Mouse (Mus musculus): Measurements from ENCODE around the gene Adipor2. TPM values are rescaled to one million over a fixed set of nuclear protein-coding genes. Genes with fewer than 3 reads are reported as not detected.

The Adipor2 gene
- polyA plus RNA-seq, 1 experiment from 2014 or later = 58.7 TPM

DNA sequence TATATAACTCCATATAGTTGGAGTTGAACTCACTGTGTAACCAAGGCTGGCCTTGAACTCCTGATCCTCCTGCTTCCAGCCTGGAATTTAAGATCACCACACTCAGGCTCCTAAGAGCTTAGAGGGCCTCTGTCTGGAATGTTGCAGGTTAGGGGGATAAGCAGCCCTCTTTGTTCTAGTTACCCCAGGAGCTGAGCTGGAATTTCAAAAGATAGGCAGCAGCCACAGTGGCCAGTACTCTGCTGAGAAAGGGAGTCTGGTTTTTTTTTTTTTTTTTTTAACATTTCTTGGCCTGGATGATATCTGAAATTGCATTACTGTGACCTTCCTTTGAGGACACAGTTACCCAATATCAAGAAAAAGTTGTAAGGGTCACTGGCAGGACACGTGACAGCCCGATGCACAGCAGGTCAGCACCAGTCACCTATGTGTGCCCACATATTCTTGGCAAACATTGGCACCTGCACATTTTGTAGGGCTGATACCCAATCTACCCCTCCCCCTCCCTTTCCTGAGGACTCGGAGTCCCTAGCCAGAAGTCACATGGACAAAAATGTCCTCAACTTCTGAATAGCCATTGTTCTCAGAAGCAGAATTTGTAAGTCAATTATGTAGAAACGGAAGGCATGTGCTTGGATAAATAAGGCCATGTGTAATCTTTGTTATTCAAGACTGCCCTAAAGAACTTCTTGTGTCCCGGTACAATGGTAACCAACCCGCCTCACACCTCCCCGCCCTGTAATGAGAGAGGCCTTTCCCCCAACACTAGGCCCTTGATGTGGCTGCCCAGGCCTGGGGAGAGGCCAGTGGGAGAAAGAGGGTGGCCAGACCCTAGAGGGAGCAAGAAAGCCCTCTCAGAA lies 1.1 kb upstream of the Adipor2 start:
- ATAC-seq (ENCODE audit: insufficient read depth, low FRiP score, low read depth) = 0 out of 2 replicates have a peak, but pooled peaks have one; percentile 37
- Histone ChIP-seq H3K9me3 (no peaks in the 10 kb centered on the region), H3K27me3 (replicated peaks) (no peaks in the 10 kb centered on the region), H3K36me3 (no peaks in the 10 kb centered on the region), H3K4me3 (replicated peaks) (no peak overlapping the region), H3K4me1 (peaks cover 10% of the 10 kb centered on the region; the same call in 1 of the 2 replicates), H3K9ac (no peak overlapping the region), H3K4me2 (no peak overlapping the region), H3K27ac (peak overlapping the region; percentile 67)
- 50% methylated on average over 7 of the region's 7 CpGs for WGBS

DNA sequence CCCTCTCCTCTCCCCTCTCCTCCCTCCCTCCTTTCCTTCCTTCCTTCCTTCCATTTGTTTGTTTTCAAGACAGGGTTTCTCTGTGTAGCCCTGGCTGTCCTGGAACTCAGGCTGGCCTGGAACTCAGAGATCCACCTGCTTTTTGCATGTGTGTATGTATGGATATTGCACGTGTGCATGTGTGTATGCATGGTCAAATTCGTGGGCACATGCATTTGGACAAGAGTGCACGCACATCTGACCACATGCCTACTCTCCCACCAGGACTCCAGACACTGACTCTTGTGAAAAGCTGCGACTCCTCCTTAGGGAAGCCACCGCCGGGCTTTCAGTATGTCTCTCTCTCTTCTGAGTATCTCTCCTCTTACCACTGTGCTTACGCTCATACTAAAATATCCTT lies 317 bp upstream of the Adipor2 start:
- no peak for ATAC-seq (ENCODE audit: insufficient read depth, low FRiP score, low read depth)
- no peaks in the 10 kb centered on the region for H3K36me3 ChIP-seq
- H3K4me2 ChIP-seq = no peak overlapping the region
- H3K9me3 ChIP-seq = no peaks in the 10 kb centered on the region
- H3K4me3 ChIP-seq (replicated peaks) = no peak overlapping the region
- peaks cover 10% of the 10 kb centered on the region; the same call in 1 of the 2 replicates for H3K4me1 ChIP-seq
- H3K27me3 ChIP-seq (replicated peaks) = no peaks in the 10 kb centered on the region
- no peak overlapping the region for H3K9ac ChIP-seq
- WGBS = 61% methylated on average over 7 of the region's 7 CpGs
- H3K27ac ChIP-seq = peak overlapping the region; percentile 35; the same call in 1 of the 2 replicates

DNA sequence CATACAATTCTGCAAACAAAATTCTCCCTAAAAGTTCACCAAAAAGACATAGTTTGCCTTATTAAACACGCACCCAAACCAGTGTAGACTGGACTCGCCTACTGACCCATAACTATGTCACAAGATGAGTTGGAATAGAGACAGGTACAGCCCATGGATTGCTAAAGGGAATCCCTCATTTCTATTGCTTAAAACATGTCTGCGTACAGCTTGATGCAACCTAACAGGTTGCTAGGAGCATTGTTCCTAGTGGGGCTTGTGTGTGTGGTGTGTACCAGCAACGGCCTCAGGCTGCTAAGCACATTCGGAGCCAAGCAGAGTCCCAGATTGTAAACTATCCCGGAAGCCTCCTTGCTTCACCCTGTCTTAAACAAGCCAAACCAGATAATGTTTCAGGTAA lies 861 bp downstream of the Adipor2 start:
- no peak overlapping the region for H3K4me2 ChIP-seq
- H3K4me1 ChIP-seq = peaks cover 10% of the 10 kb centered on the region; the same call in 1 of the 2 replicates
- ATAC-seq (ENCODE audit: insufficient read depth, low FRiP score, low read depth) = no peak
- H3K9me3 ChIP-seq = no peaks in the 10 kb centered on the region
- H3K4me3 ChIP-seq (replicated peaks) = no peak overlapping the region; the same call in 1 of the 2 replicates
- H3K27ac ChIP-seq = no peak overlapping the region
- H3K27me3 ChIP-seq (replicated peaks) = no peaks in the 10 kb centered on the region
- 61% methylated on average over 6 of the region's 6 CpGs for WGBS
- no peaks in the 10 kb centered on the region for H3K36me3 ChIP-seq
- H3K9ac ChIP-seq = no peak overlapping the region

DNA sequence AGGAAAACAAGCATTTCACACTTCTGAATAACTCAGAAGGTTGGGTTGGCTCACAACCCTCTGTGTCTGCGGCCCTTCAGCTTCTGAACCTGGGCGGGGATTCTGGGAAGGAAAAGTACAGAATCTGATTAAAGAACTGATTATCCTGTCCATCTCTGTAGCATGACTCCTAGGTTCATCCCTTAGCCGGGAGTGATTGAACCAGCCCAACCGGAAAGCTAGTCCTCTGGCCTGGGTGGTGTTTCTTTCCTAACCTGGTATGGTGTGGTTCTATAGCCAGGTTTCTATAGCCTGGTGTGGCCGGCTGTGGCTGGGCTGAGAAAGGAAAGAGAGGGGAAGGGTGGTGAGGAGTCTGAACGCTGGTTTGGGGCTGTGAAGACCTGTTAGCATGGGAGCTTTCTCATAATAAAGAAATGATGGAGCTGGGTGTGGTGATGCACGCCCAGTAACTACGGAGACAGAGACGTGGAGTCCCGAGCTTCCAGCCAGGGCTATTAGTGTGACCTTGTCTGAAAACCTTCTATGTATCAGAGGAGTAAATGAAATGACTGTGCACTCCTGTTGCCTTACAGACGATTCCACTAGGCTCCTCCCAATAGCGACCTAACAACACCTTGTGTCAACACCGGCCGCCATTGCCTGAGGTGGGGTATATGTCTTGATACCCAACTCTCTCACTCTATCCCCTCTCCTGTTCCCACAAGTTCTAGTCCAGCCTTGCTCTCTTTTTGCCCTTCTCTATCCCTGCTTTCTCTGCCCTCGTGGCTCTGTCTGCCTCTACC lies 3.1 kb downstream of the Adipor2 start:
- ATAC-seq (ENCODE audit: insufficient read depth, low FRiP score, low read depth) = no peak
- H3K36me3 ChIP-seq = no peaks in the 10 kb centered on the region
- H3K9ac ChIP-seq = no peak overlapping the region
- H3K27me3 ChIP-seq (replicated peaks) = no peaks in the 10 kb centered on the region
- H3K27ac ChIP-seq = no peak overlapping the region
- 73% methylated on average over 15 of the region's 15 CpGs for WGBS
- no peak overlapping the region for H3K4me2 ChIP-seq
- peaks cover 10% of the 10 kb centered on the region; the same call in 1 of the 2 replicates for H3K4me1 ChIP-seq
- no peaks in the 10 kb centered on the region for H3K9me3 ChIP-seq
- H3K4me3 ChIP-seq (replicated peaks) = no peak overlapping the region

DNA sequence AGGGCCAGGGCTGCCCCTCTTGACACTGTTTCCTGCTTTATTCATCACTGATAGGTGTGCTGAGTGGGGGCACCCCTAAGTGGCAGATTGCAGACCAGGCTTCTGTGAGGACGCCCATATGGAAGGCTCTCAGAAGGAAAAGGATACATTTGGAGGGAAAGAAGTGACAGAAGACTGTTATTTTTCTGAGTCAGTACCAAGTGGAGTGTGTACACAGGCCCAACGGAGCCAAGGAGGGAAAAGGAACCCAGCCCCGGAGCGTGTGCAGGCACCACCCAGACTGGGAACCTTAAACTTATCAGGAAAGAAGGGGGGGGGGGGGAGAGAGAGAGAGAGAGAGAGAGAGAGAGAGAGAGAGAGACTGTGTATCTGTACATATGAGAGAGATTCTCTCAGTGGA lies 4.9 kb downstream of the Adipor2 start:
- no peaks in the 10 kb centered on the region for H3K27me3 ChIP-seq (replicated peaks)
- H3K27ac ChIP-seq = no peak overlapping the region
- 0 out of 2 replicates have a peak, but pooled peaks cover 4% of the 10 kb centered on the region for H3K4me1 ChIP-seq
- H3K9me3 ChIP-seq = no peaks in the 10 kb centered on the region
- no peak overlapping the region for H3K9ac ChIP-seq
- H3K4me2 ChIP-seq = no peak overlapping the region
- no peak for ATAC-seq (ENCODE audit: insufficient read depth, low FRiP score, low read depth)
- WGBS = 81% methylated on average over 4 of the region's 4 CpGs
- no peaks in the 10 kb centered on the region for H3K36me3 ChIP-seq
- no peak overlapping the region for H3K4me3 ChIP-seq (replicated peaks)

DNA sequence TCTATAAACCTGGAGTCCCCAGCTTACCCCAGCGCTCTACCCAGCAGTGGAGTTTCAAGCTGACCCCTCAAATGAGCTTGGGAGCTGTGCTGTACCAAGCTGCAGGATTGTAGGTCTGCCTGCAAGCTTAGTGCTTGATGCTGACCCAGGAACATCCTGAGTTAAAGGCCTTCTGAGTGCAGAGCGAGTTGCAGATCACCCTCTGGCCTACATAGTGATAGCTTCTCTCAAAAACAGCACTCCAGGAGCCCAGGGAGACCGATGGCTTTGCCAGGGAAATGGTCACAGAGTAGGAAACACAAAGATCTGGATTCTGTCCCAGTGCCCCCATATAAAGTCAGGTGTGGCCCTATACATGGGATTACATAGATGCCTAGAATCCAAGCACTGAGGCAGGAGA lies 6.0 kb downstream of the Adipor2 start:
- H3K4me2 ChIP-seq = no peak overlapping the region
- H3K36me3 ChIP-seq = no peaks in the 10 kb centered on the region
- no peak overlapping the region for H3K4me3 ChIP-seq (replicated peaks)
- no peaks in the 10 kb centered on the region for H3K4me1 ChIP-seq
- H3K9ac ChIP-seq = no peak overlapping the region
- no peaks in the 10 kb centered on the region for H3K27me3 ChIP-seq (replicated peaks)
- no peak for ATAC-seq (ENCODE audit: insufficient read depth, low FRiP score, low read depth)
- H3K27ac ChIP-seq = no peak overlapping the region
- WGBS = 86% methylated on average over 3 of the region's 3 CpGs
- H3K9me3 ChIP-seq = no peaks in the 10 kb centered on the region

DNA sequence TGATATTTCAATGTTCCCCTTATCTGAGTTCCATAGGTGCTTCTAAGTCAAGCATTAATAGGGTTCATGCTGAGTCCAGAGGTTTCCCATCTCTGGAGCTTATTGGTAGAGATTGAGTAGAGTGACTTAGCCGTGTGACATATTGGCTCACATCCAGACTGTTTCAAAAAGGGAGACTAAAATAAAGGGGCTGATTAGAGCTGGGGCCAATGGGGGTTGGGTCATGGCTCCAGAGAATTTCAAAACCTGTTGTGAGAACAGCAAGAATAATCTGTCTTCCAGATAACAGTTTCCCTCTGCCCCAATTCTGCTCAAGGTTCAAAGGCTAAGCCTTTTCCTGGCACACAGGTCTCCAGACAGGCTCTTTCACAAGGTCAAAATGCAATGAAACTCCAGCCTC lies 7.7 kb downstream of the Adipor2 start:
- H3K27ac ChIP-seq = no peak overlapping the region
- no peaks in the 10 kb centered on the region for H3K9me3 ChIP-seq
- H3K27me3 ChIP-seq (replicated peaks) = no peaks in the 10 kb centered on the region
- WGBS = 40% methylated on average over 1 of the region's 1 CpGs
- no peaks in the 10 kb centered on the region for H3K4me1 ChIP-seq
- no peak overlapping the region for H3K4me3 ChIP-seq (replicated peaks)
- no peak overlapping the region for H3K4me2 ChIP-seq
- H3K36me3 ChIP-seq = no peaks in the 10 kb centered on the region
- peak; percentile 76 for ATAC-seq (ENCODE audit: insufficient read depth, low FRiP score, low read depth)
- no peak overlapping the region for H3K9ac ChIP-seq

DNA sequence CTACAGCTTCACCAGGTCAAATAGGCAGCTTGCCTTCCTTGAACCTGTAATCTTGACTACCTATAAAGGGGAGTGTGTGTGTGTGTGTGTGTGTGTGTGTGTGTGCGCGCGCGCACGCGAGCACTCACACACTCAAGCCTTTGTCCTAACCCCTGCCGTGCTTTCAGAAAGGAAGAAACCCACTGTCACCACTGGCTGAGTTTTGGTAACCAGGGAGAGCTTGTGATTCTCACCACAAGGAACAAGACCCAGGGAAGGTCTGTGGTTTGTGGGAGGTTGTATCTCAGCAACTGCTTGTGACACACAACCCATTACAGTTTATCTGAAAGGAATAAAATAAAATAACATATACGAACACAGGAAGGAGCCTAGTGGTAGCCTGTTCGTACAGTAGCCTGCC lies 8.9 kb downstream of the Adipor2 start:
- 65% methylated on average over 9 of the region's 9 CpGs for WGBS
- no peaks in the 10 kb centered on the region for H3K36me3 ChIP-seq
- no peaks in the 10 kb centered on the region for H3K9me3 ChIP-seq
- ATAC-seq (ENCODE audit: insufficient read depth, low FRiP score, low read depth) = no peak
- no peaks in the 10 kb centered on the region for H3K4me1 ChIP-seq
- H3K27me3 ChIP-seq (replicated peaks) = no peaks in the 10 kb centered on the region
- no peak overlapping the region for H3K4me2 ChIP-seq
- no peak overlapping the region for H3K27ac ChIP-seq
- H3K4me3 ChIP-seq (replicated peaks) = no peak overlapping the region
- H3K9ac ChIP-seq = no peak overlapping the region

DNA sequence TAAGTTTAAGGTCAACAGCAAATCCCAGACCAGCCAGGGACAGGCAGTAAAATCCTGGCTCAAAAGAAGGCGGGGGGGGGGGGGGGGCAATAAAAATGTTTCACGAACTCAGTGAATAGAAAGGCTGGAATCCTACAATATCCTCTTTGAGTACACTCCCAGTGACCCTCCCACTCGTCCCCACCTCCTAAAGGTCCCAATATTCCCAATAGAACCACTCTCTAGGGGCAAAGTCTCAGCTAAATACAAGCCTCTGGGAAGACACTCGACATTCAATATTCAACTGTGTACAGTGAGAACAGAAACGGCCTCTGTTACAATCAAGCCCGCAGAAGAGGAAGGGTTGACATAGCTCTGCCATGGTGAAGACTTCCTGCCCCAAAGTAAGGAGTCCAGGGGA lies 9.7 kb downstream of the Adipor2 start:
- Histone ChIP-seq H3K27me3 (replicated peaks) (no peaks in the 10 kb centered on the region), H3K27ac (no peak overlapping the region), H3K4me1 (no peaks in the 10 kb centered on the region), H3K9me3 (no peaks in the 10 kb centered on the region), H3K9ac (no peak overlapping the region), H3K4me2 (no peak overlapping the region), H3K36me3 (no peaks in the 10 kb centered on the region), H3K4me3 (replicated peaks) (no peak overlapping the region)
- 57% methylated on average over 6 of the region's 6 CpGs for WGBS
- no peak for ATAC-seq (ENCODE audit: insufficient read depth, low FRiP score, low read depth)

DNA sequence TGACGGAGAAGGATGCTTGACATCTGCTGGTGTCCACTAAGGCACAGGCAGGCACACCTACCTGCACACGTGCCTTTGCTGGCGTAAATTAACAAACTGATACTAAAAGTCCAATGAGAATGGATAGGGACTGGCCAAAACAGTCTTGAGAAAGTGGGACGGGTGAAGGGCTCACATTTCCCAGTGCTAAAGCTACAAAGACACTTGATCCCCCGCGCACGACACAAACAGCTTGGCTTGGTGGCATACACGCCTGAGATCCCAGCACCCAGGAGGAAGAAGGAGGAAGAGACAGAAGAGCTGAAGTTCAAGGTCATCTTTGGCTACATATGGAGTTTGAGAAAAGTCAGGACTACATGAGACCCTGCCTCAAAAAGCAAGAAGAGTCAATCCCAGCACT lies 11.0 kb downstream of the Adipor2 start:
- H3K9me3 ChIP-seq = no peaks in the 10 kb centered on the region
- no peaks in the 10 kb centered on the region for H3K27me3 ChIP-seq (replicated peaks)
- H3K36me3 ChIP-seq = no peaks in the 10 kb centered on the region
- no peak overlapping the region for H3K4me2 ChIP-seq
- WGBS = 82% methylated on average over 8 of the region's 8 CpGs
- H3K4me3 ChIP-seq (replicated peaks) = no peak overlapping the region
- no peak overlapping the region for H3K27ac ChIP-seq
- no peak overlapping the region for H3K9ac ChIP-seq
- no peaks in the 10 kb centered on the region for H3K4me1 ChIP-seq
- no peak for ATAC-seq (ENCODE audit: insufficient read depth, low FRiP score, low read depth)

DNA sequence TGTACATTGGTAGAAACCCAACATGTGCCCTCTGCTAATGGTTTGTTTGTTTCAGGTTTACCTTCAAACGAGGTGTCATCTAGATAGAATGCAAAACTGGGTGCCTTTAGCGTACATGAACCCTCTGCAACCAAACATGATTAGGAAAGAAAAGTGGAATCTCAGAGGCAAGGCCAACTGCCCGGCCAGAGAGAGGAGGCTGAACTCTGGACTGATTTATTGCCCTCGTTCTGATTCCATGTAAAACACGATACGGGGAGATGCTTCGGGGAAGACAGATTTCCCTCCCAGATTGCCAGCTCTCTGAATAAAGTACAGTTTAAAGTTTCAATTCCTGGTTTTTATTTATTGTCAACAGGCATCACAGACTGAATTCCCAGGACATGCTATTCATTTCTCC lies 12.2 kb downstream of the Adipor2 start:
- no peak overlapping the region for H3K4me3 ChIP-seq (replicated peaks)
- ATAC-seq (ENCODE audit: insufficient read depth, low FRiP score, low read depth) = no peak
- no peaks in the 10 kb centered on the region for H3K27me3 ChIP-seq (replicated peaks)
- H3K36me3 ChIP-seq = no peaks in the 10 kb centered on the region
- H3K9ac ChIP-seq = no peak overlapping the region
- no peak overlapping the region for H3K27ac ChIP-seq
- no peak overlapping the region for H3K4me2 ChIP-seq
- no peaks in the 10 kb centered on the region for H3K4me1 ChIP-seq
- WGBS = 65% methylated on average over 7 of the region's 7 CpGs
- no peaks in the 10 kb centered on the region for H3K9me3 ChIP-seq

DNA sequence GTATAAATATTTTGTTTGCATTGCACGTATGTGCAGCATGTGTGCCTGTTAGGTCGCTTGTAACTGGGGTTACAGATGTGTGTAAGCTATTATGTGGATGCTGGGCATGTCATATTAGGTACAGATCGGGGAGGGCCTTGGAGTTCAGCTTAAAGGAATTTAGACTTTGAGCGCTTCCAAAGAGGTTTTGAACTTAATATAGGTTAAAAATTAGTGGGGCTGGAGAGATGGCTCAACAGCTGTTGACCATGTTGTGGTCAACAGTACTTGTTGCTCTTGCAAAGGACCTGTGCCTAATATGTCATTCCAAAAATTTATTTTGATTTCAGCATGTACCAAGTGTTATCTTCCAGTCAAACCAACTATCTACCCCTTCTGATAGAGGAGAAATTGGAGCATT lies 12.7 kb downstream of the Adipor2 start:
- no peak overlapping the region for H3K27ac ChIP-seq
- no peak for ATAC-seq (ENCODE audit: insufficient read depth, low FRiP score, low read depth)

More for the DNA sequence above, 12.7 kb downstream of the Adipor2 start:
- 81% methylated on average over 4 of the region's 4 CpGs for WGBS
- no peak overlapping the region for H3K4me3 ChIP-seq (replicated peaks)
- H3K36me3 ChIP-seq = no peaks in the 10 kb centered on the region
- no peaks in the 10 kb centered on the region for H3K4me1 ChIP-seq
- no peaks in the 10 kb centered on the region for H3K9me3 ChIP-seq
- H3K4me2 ChIP-seq = no peak overlapping the region
- no peak overlapping the region for H3K9ac ChIP-seq
- H3K27me3 ChIP-seq (replicated peaks) = no peaks in the 10 kb centered on the region

Measured in stomach, embryonic 15.5 days (tissue).